Mouse (Mus musculus) megakaryocyte progenitor cell, adult 5-6 weeks (primary cell): Measurements from ENCODE around the gene Ifitm5. TPM values are rescaled to one million over a fixed set of nuclear protein-coding genes. Genes with fewer than 3 reads are reported as not detected.

Source experiments
- ATAC-seq: replicated peaks from 2 replicates; pipeline ENCODE4 v1.8.0; 2016; ENCODE audit warnings: mild to moderate bottlenecking, moderate TSS enrichment, inconsistent platforms; ENCODE audit not compliant: poor library complexity
- total RNA-seq, 2 experiments: library from RNA; stranded (forward) in 1 of 2; stranded (reverse) in 1 of 2; fragments of 157-497, 149-512 nt in 1 of 2; fragments of 200-1000 nt in 1 of 2; gene quantifications; 2 replicates each; pipeline versions ENCODE4 v1.2.3 to v1.2.4; 2015 to 2017

The Ifitm5 gene
- total RNA-seq, 2 experiments from 2014 or later, result 1.1 TPM; not detected in 1

- ATAC-seq, result no peak
Measured at GRCm38 (mm10) chr7:140962733-140963132, 12.6 kb upstream of the Ifitm5 start.

- ATAC-seq, result no peak
Measured at GRCm38 (mm10) chr7:140961416-140961815, 11.3 kb upstream of the Ifitm5 start.

- ATAC-seq, result no peak
Measured at GRCm38 (mm10) chr7:140960026-140960425, 9.9 kb upstream of the Ifitm5 start.

- peak; percentile 47 for ATAC-seq
Measured at GRCm38 (mm10) chr7:140959181-140959901, 9.2 kb upstream of the Ifitm5 start.

GRCm38 (mm10) chr7:140956556-140956869 lies 6.4 kb upstream of the Ifitm5 start:
- ATAC-seq, result no peak

GRCm38 (mm10) chr7:140955758-140956555 lies 5.9 kb upstream of the Ifitm5 start, which contains the start of the genes Gm45717 and Ifitm2:
Gm45717 (minus strand) TSS chr7:140955937.
Ifitm2 (minus strand) TSS chr7:140955987.
- peak; percentile 73 for ATAC-seq

GRCm38 (mm10) chr7:140955342-140955741 lies 5.3 kb upstream of the Ifitm5 start:
- ATAC-seq, result peak; percentile 23

- no peak for ATAC-seq
Measured at GRCm38 (mm10) chr7:140954733-140955071, 4.6 kb upstream of the Ifitm5 start.

- ATAC-seq, result peak; percentile 23
Measured at GRCm38 (mm10) chr7:140953800-140954732, 4.0 kb upstream of the Ifitm5 start.

GRCm38 (mm10) chr7:140953133-140953532 lies 3.0 kb upstream of the Ifitm5 start:
- ATAC-seq, result no peak

- no peak for ATAC-seq
Measured at GRCm38 (mm10) chr7:140952441-140952840, 2.4 kb upstream of the Ifitm5 start.

GRCm38 (mm10) chr7:140951765-140952164 lies 1.7 kb upstream of the Ifitm5 start:
- ATAC-seq, result no peak

GRCm38 (mm10) chr7:140951051-140951450 lies 960 bp upstream of the Ifitm5 start:
- ATAC-seq, result no peak

GRCm38 (mm10) chr7:140949255-140949654 lies 836 bp downstream of the Ifitm5 start:
- ATAC-seq, result no peak

- ATAC-seq, result no peak
Measured at GRCm38 (mm10) chr7:140948161-140948560, 1.9 kb downstream of the Ifitm5 start.

GRCm38 (mm10) chr7:140946980-140947379 lies 3.1 kb downstream of the Ifitm5 start:
- ATAC-seq, result peak; percentile 74

- ATAC-seq, result no peak
Measured at GRCm38 (mm10) chr7:140946311-140946710, 3.8 kb downstream of the Ifitm5 start.

- no peak for ATAC-seq
Measured at GRCm38 (mm10) chr7:140945247-140945646, 4.8 kb downstream of the Ifitm5 start.

- no peak for ATAC-seq
Measured at GRCm38 (mm10) chr7:140944236-140944635, 5.9 kb downstream of the Ifitm5 start.

GRCm38 (mm10) chr7:140943356-140943755 lies 6.7 kb downstream of the Ifitm5 start:
- no peak for ATAC-seq

GRCm38 (mm10) chr7:140942811-140943210 lies 7.3 kb downstream of the Ifitm5 start:
- ATAC-seq, result no peak
